Mouse (Mus musculus): Measurements from ENCODE around the gene Sct. TPM values are rescaled to one million over a fixed set of nuclear protein-coding genes. Genes with fewer than 3 reads are reported as not detected.

Gene Sct
- total RNA-seq, 2 experiments from 2014 or later: not detected

DNA sequence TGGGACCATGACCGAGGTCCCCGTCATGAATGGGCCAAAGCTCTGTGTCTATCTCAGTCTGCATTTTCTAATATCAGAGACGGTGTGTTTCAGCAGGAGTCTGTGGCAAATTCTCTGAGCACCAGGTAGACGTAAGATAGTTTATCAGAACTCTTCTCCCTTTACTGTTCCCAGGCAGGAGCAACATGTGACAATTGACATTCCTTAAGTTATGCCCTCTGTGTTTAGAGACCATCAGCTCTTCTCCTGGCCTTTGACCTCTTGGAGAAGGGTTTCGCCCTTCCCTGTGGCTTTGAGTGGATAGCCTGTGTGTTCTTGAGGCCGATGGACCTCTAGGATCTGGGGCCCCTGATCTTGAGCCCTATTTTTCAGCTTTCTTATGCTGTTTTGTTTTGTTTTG, 49.2 kb downstream of the Sct start:
- no peak for DNase-seq

Other genes starting within 250 kb of the Sct start
- not detected for gene B4galnt4, start 218.0 kb downstream of the Sct start, total RNA-seq (2021)
- 1 to 10 TPM in 1 of 2 experiments, under 1 TPM in 1; 0.37 to 1.6 TPM for gene Pkp3, start 200.9 kb downstream of the Sct start, total RNA-seq (2021)
- gene Sigirr, start 178.6 kb downstream of the Sct start, total RNA-seq (2021): 1 to 10 TPM; 4.2 to 4.7 TPM
- gene Ano9, start 161.3 kb downstream of the Sct start, total RNA-seq (2021): not detected
- gene Ptdss2, start 156.8 kb downstream of the Sct start, total RNA-seq (2021): 10 to 100 TPM; 28.1 to 30.3 TPM
- 10 to 100 TPM; 71.5 to 77.6 TPM for gene Rnh1, start 106.3 kb downstream of the Sct start, total RNA-seq (2021)
- gene Hras, start 85.1 kb downstream of the Sct start, total RNA-seq (2021): 100 to 1,000 TPM in 1 of 2 experiments, 10 to 100 TPM in 1; 91.4 to 103 TPM
- gene Lrrc56, start 85.0 kb downstream of the Sct start, total RNA-seq (2021): 1 to 10 TPM; 2.0 to 3.4 TPM
- not detected for gene Lmntd2, start 65.1 kb downstream of the Sct start, total RNA-seq (2021)
- gene Rassf7, start 63.3 kb downstream of the Sct start, total RNA-seq (2021): under 1 TPM; 0.57 to 0.87 TPM
- gene Phrf1, start 50.3 kb downstream of the Sct start, total RNA-seq (2021): 10 to 100 TPM; 33.7 to 34.8 TPM
- gene Irf7, start 12.7 kb downstream of the Sct start, total RNA-seq (2021): 1 to 10 TPM; 2.3 to 3.1 TPM
- gene Cdhr5, start 2.3 kb downstream of the Sct start, total RNA-seq (2021): not detected
- not detected for gene Drd4, start 12.9 kb upstream of the Sct start, total RNA-seq (2021)
- 10 to 100 TPM; 11.7 to 12.6 TPM for gene Deaf1, start 48.6 kb upstream of the Sct start, total RNA-seq (2021)
- gene Tmem80, start 48.6 kb upstream of the Sct start, total RNA-seq (2021): 10 to 100 TPM; 14.6 to 15.7 TPM
- 1 to 10 TPM; 1.7 to 3.0 TPM for gene Eps8l2, start 59.7 kb upstream of the Sct start, total RNA-seq (2021)
- 100 to 1,000 TPM; 106 to 141 TPM for gene Taldo1, start 113.1 kb upstream of the Sct start, total RNA-seq (2021)
- 10 to 100 TPM; 11.3 to 12.4 TPM for gene Gatd1, start 135.0 kb upstream of the Sct start, total RNA-seq (2021)
- 1 to 10 TPM in 1 of 2 experiments, under 1 TPM in 1; 0.80 to 1.3 TPM for gene Cend1, start 150.4 kb upstream of the Sct start, total RNA-seq (2021)
- gene Slc25a22, start 158.8 kb upstream of the Sct start, total RNA-seq (2021): 10 to 100 TPM; 45.6 to 59.1 TPM
- gene Pidd1, start 164.9 kb upstream of the Sct start, total RNA-seq (2021): under 1 TPM; 0.21 to 0.42 TPM
- gene Rplp2, start 168.2 kb upstream of the Sct start, total RNA-seq (2021): 1,000 to 10,000 TPM in 1 of 2 experiments, 100 to 1,000 TPM in 1; 998 to 1,000 TPM
- gene Pnpla2, start 176.1 kb upstream of the Sct start, total RNA-seq (2021): 100 to 1,000 TPM; 387 to 566 TPM
- gene Cracr2b, start 182.0 kb upstream of the Sct start, total RNA-seq (2021): 10 to 100 TPM; 22.5 to 23.3 TPM
- 100 to 1,000 TPM; 320 to 330 TPM for gene Cd151, start 188.3 kb upstream of the Sct start, total RNA-seq (2021)
- 10 to 100 TPM; 82.3 to 97.7 TPM for gene Polr2l, start 196.0 kb upstream of the Sct start, total RNA-seq (2021)
- 10 to 100 TPM; 18.9 to 22.9 TPM for gene Tspan4, start 196.1 kb upstream of the Sct start, total RNA-seq (2021)